Mouse (Mus musculus) testis, adult 2 months (tissue): ENCODE results near the gene Cx3cr1.

Experiments
- CTCF ChIP-seq: fragments of 200-500 bp; IDR thresholded peaks from 2 replicates; pipeline ENCODE4 v1.5.1; 2012; ENCODE audit warnings: low read depth, mild to moderate bottlenecking, inconsistent platforms, low read length, moderate library complexity; ENCODE audit not compliant: control insufficient read depth, insufficient read depth, insufficient replicate concordance
- POLR2A ChIP-seq: fragments of 200-500 bp; IDR thresholded peaks from 2 replicates; pipeline ENCODE4 v1.6.1; 2012; ENCODE audit warnings: low read depth, mild to moderate bottlenecking, inconsistent platforms, low read length, moderate library complexity; ENCODE audit not compliant: control insufficient read depth

DNA sequence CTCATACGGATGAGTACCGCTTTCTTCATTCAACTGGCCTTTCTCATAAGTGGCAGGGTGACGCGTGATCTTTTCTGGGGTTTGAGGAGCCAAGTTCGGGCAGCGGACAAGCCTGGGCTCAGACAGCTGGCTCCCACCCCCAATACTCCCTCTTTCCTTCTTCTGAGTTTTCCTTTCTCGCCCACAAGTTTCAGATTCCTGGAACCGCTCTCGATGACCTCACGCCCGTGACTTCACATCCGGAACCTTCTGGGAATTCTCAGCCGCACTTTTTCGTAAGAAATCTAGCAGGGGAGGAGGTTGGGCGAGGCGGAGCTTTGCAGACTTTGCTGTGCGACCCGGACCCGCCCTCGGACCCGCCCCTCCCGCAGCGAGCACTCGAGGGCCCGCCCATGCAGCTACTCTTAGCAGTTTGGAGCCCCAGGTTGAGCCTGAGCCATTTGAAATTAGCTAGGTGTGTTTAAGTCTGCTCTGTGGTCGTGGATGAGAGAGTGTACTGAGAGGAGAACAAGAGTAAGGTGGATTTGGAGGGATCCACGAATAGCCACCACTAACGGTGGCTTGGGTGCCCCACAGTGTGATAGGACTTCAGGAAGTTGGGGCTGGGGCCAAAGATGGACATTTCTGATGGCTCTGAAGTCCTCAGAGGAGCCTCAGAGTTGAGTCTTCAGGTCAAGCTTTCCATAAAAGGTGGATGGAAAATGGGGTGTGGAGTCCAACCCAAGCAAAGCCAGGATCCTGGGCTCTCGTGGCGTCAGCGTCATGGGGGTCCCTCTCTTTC, 67.5 kb downstream of the Cx3cr1 start:
- TF ChIP-seq POLR2A = no peak
- TF ChIP-seq CTCF = no peak
